Mouse (Mus musculus) embryonic stem cell, embryonic (primary cell): ENCODE data around the gene Dip2c.

Experiments
- CTCF ChIA-PET, 4 experiments: fragments of 300-600 bp in 2 of 4; fragments of 350-600 bp in 2 of 4; sonication (Branson Sonifier 250); formaldehyde crosslinking; loops; one replicate each; lab custom pipeline; 2022; ENCODE audit warnings: inconsistent platforms in 2 of 4; lab: Charles Lee
- POLR2A ChIA-PET, 4 experiments: fragments of 300-600 bp in 2 of 4; fragments of 350-600 bp in 2 of 4; sonication (Branson Sonifier 250); formaldehyde crosslinking; loops; one replicate each; lab custom pipeline; 2022; ENCODE audit warnings: antibody characterized with exemption in 4 of 4, inconsistent platforms in 1 of 4; lab: Charles Lee

Gene Dip2c

GRCm38 (mm10) chr13:9713462-9714134 is 437.3 kb downstream of the Dip2c start:
- CTCF ChIA-PET: no interaction called here

GRCm38 (mm10) chr13:9715224-9715623 is 438.9 kb downstream of the Dip2c start:
- ChIA-PET CTCF (no interaction called here), POLR2A (no interaction called here)

More at GRCm38 (mm10) chr13:9713462-9714134, 437.3 kb downstream of the Dip2c start:
- POLR2A ChIA-PET: interaction anchor here in 1 of 4 experiments (0.6 kb wide), 1 partner anchor 231 kb away, joined by 3 read pairs; no protein-coding TSS in a partner anchor
